In genomic region chr17:26872870-26873269, GRCm38 (mm10) we compare ENCODE assay signal across 19 mouse cellular contexts. TPM values are rescaled to one million over a fixed set of nuclear protein-coding genes. Genes with fewer than 3 reads are reported as not detected.
"Had no signal": no experiment of that assay in that cellular context is flagged by ENCODE, and none has a peak within 500 bp of the region (broad histone marks: within the 10 kb centered on the region; RNA-seq: fewer than 3 reads in every experiment).

No protein-coding gene starts in this region.

- DNase-seq: kidney, adult 18-20 months; kidney, postnatal 14 days; right cerebral cortex, postnatal 14 days; thymus, adult 2 months; thymus, postnatal 25 days had no signal

- ATAC-seq: midbrain, embryonic 13.5 days had no signal

- H3K36me3 ChIP-seq: limb, embryonic 10.5 days; liver, embryonic 15.5 days; midbrain, embryonic 13.5 days; stomach, embryonic 15.5 days had no signal

- H3K9me3 ChIP-seq: limb, embryonic 10.5 days; liver, embryonic 15.5 days; midbrain, embryonic 13.5 days; stomach, embryonic 15.5 days had no signal

- H3K4me2 ChIP-seq: liver, embryonic 11.5 days; liver, embryonic 15.5 days; midbrain, embryonic 13.5 days; stomach, embryonic 15.5 days had no signal

- H3K9ac ChIP-seq: liver, embryonic 15.5 days; midbrain, embryonic 13.5 days; stomach, embryonic 15.5 days had no signal

- H3K4me3 ChIP-seq: left cerebral cortex, adult 2 months; limb, embryonic 10.5 days; liver, embryonic 15.5 days; midbrain, embryonic 13.5 days; stomach, embryonic 15.5 days had no signal

- H3K4me1 ChIP-seq: limb, embryonic 10.5 days; liver, embryonic 15.5 days; midbrain, embryonic 13.5 days; stomach, embryonic 15.5 days had no signal

- H3K27me3 ChIP-seq: midbrain, embryonic 13.5 days; stomach, embryonic 15.5 days had no signal

- H3K27ac ChIP-seq: left cerebral cortex, adult 2 months; limb, embryonic 10.5 days; liver, embryonic 15.5 days; midbrain, embryonic 13.5 days; stomach, embryonic 15.5 days had no signal

RNA-seq across cellular contexts. Expression of gene Nkx2-5, which starts 28.1 kb away (rescaled TPM):
- total RNA-seq: layer of hippocampus, postnatal 25 days; left cerebral cortex, adult 2 months; left cerebral cortex, postnatal 14 days; megakaryocyte progenitor cell, adult 5-6 weeks; midbrain, postnatal 0 days had no signal
- polyA plus RNA-seq: kidney, embryonic 14.5 days; midbrain, embryonic 13.5 days; midbrain, postnatal 0 days; neural tube, embryonic 14.5 days; testis, adult 2 months; urinary bladder, adult 2 months had no signal
